Mouse (Mus musculus) kidney, postnatal 36 days (tissue): ENCODE results near the gene Ppp1r14a.

ENCODE experiments used
- DNase-seq, 2 experiments: peaks; one replicate each; pipeline ENCODE4 v3.0.0; 2021 to 2022; ENCODE audit warnings: mixed read lengths in 2 of 2

Ppp1r14a gene

GRCm38 (mm10) chr7:29279924-29280323 is 9.2 kb upstream of the Ppp1r14a start:
- no peak for DNase-seq

GRCm38 (mm10) chr7:29280801-29281200 is 8.3 kb upstream of the Ppp1r14a start:
- no peak for DNase-seq

GRCm38 (mm10) chr7:29281201-29282073 is 7.7 kb upstream of the Ppp1r14a start, which contains the start of gene Spint2:
TSS of gene Spint2 (minus strand) at chr7:29281912.
- peak; percentile 93 to 96 for DNase-seq

GRCm38 (mm10) chr7:29282074-29282554 is 7.0 kb upstream of the Ppp1r14a start:
- DNase-seq: no peak

GRCm38 (mm10) chr7:29283876-29284275 is 5.2 kb upstream of the Ppp1r14a start:
- DNase-seq: no peak

- DNase-seq: no peak
These were observed 4.6 kb upstream of the Ppp1r14a start for GRCm38 (mm10) chr7:29284523-29284922.

- no peak for DNase-seq
These were observed 1.6 kb upstream of the Ppp1r14a start for GRCm38 (mm10) chr7:29287481-29287880.

GRCm38 (mm10) chr7:29288079-29288478 is 1.0 kb upstream of the Ppp1r14a start:
- DNase-seq: no peak

GRCm38 (mm10) chr7:29289856-29290255 is 748 bp downstream of the Ppp1r14a start:
- no peak for DNase-seq

- no peak for DNase-seq
These were observed 1.8 kb downstream of the Ppp1r14a start for GRCm38 (mm10) chr7:29290691-29291485.

GRCm38 (mm10) chr7:29291616-29292457 is 2.7 kb downstream of the Ppp1r14a start:
- peak; percentile 35 to 54 for DNase-seq

- DNase-seq: peak in 1 of 2 experiments; percentile 29
These were observed 3.5 kb downstream of the Ppp1r14a start for GRCm38 (mm10) chr7:29292458-29293098.

- peak; percentile 47 to 49 for DNase-seq
These were observed 4.3 kb downstream of the Ppp1r14a start for GRCm38 (mm10) chr7:29293131-29294065.

GRCm38 (mm10) chr7:29294111-29294761 is 5.1 kb downstream of the Ppp1r14a start:
- DNase-seq: no peak

- DNase-seq: no peak
These were observed 6.9 kb downstream of the Ppp1r14a start for GRCm38 (mm10) chr7:29295861-29296647.

GRCm38 (mm10) chr7:29296998-29297397 is 7.9 kb downstream of the Ppp1r14a start:
- DNase-seq: peak; percentile 78 to 81

- peak; percentile 59 to 84 for DNase-seq
These were observed 12.0 kb downstream of the Ppp1r14a start for GRCm38 (mm10) chr7:29301127-29301566.

- no peak for DNase-seq
These were observed 13.5 kb downstream of the Ppp1r14a start for GRCm38 (mm10) chr7:29302641-29303040.

- peak; percentile 59 to 80 for DNase-seq
These were observed 14.8 kb downstream of the Ppp1r14a start, which contains the start of gene Dpf1 for GRCm38 (mm10) chr7:29303738-29304462. TSS of gene Dpf1 (plus strand) at chr7:29303951.
